Mouse (Mus musculus) MEL (cell line): ENCODE data around the gene Gstp2. TPM values are rescaled to one million over a fixed set of nuclear protein-coding genes. Genes with fewer than 3 reads are reported as not detected.

ENCODE experiments used
- DNase-seq: peaks from one replicate; pipeline ENCODE4 v3.0.0; 2011; ENCODE audit warnings: low read depth, low spot score
- H3K27ac ChIP-seq: 2 replicates; pipeline ENCODE4 v1.5.1; 2012; ENCODE audit warnings: low read depth, mild to moderate bottlenecking, control low read depth, low read length, moderate library complexity; ENCODE audit not compliant: control insufficient read depth
- H3K27me3 ChIP-seq, 2 experiments: fragments of 150-350 bp in 1 of 2; sonication (generic) in 1 of 2; 2 replicates each; pipeline ENCODE4 v1.6.1; 2012; ENCODE audit warnings: low read length in 2 of 2, mild to moderate bottlenecking in 2 of 2, improper control_type of control experiment in 1 of 2, moderate library complexity in 1 of 2; ENCODE audit not compliant: insufficient read depth in 2 of 2, control insufficient read depth in 1 of 2
- H3K36me3 ChIP-seq, 2 experiments: 2 replicates each; pipeline ENCODE4 v1.6.1; 2012 to 2014; ENCODE audit warnings: low read length in 2 of 2, improper control_type of control experiment in 1 of 2, inconsistent platforms in 1 of 2, mild to moderate bottlenecking in 1 of 2; ENCODE audit not compliant: insufficient read depth in 2 of 2, control insufficient read depth in 1 of 2
- H3K4me1 ChIP-seq, 2 experiments: fragments of 150-350 bp in 1 of 2; sonication (generic) in 1 of 2; 2 replicates each; pipeline ENCODE4 v1.6.1; 2012; ENCODE audit warnings: low read length in 2 of 2, improper control_type of control experiment in 1 of 2, mild to moderate bottlenecking in 1 of 2; ENCODE audit not compliant: insufficient read depth in 2 of 2, control insufficient read depth in 1 of 2
- H3K4me3 ChIP-seq, 2 experiments: fragments of 150-350 bp in 1 of 2; sonication (generic) in 1 of 2; 2 replicates each; pipeline ENCODE4 v1.5.1; 2012; ENCODE audit warnings: low read depth in 2 of 2, low read length in 2 of 2, mild to moderate bottlenecking in 2 of 2, moderate library complexity in 2 of 2, control low read depth in 1 of 2, improper control_type of control experiment in 1 of 2; ENCODE audit not compliant: control insufficient read depth in 1 of 2, insufficient read depth in 1 of 2
- H3K79me2 ChIP-seq: 2 replicates; pipeline ENCODE4 v1.6.1; 2012; ENCODE audit warnings: mild to moderate bottlenecking, low read length, moderate library complexity; ENCODE audit not compliant: control insufficient read depth, poor library complexity, insufficient read depth
- H3K9ac ChIP-seq: 2 replicates; pipeline ENCODE4 v1.6.1; 2012; ENCODE audit warnings: low read depth, mild to moderate bottlenecking, control low read depth, low read length, moderate library complexity; ENCODE audit not compliant: control insufficient read depth, poor library complexity, severe bottlenecking
- H3K9me3 ChIP-seq: fragments of 150-350 bp; sonication (generic); replicated peaks from 2 replicates; pipeline ENCODE4 v1.6.1; 2012; ENCODE audit warnings: mild to moderate bottlenecking, low read length, improper control_type of control experiment, moderate library complexity; ENCODE audit not compliant: insufficient read depth
- BHLHE40 ChIP-seq: IDR thresholded peaks from 2 replicates; pipeline ENCODE4 v1.6.1; 2012; ENCODE audit warnings: low read depth, mild to moderate bottlenecking, inconsistent platforms, low read length, improper control_type of control experiment, borderline replicate concordance
- CHD1 ChIP-seq: IDR thresholded peaks from 2 replicates; pipeline ENCODE4 v1.6.1; 2012; ENCODE audit warnings: low read depth, mild to moderate bottlenecking, inconsistent platforms, low read length, improper control_type of control experiment
- EP300 ChIP-seq, 2 experiments: IDR thresholded peaks; 2 replicates each; pipeline ENCODE4 v1.6.1; 2011; ENCODE audit warnings: improper control_type of control experiment in 2 of 2, low read length in 2 of 2, low read depth in 1 of 2, mild to moderate bottlenecking in 1 of 2
- ETS1 ChIP-seq: IDR thresholded peaks from 2 replicates; pipeline ENCODE4 v1.6.1; 2012; ENCODE audit warnings: low read depth, mild to moderate bottlenecking, inconsistent platforms, low read length, improper control_type of control experiment, moderate library complexity
- HCFC1 ChIP-seq: IDR thresholded peaks from 2 replicates; pipeline ENCODE4 v1.6.1; 2012; ENCODE audit warnings: low read depth, mild to moderate bottlenecking, inconsistent platforms, low read length, improper control_type of control experiment, moderate library complexity
- JUND ChIP-seq: IDR thresholded peaks from 2 replicates; pipeline ENCODE4 v1.6.1; 2011; ENCODE audit warnings: low read depth, mild to moderate bottlenecking, improper control_type of control experiment, low read length
- KAT2A ChIP-seq: conservative IDR thresholded peaks from 2 replicates; pipeline ENCODE4 v1.6.1; 2012; ENCODE audit warnings: low read depth, low read length, improper control_type of control experiment, inconsistent platforms
- MAFK ChIP-seq: IDR thresholded peaks from 2 replicates; pipeline ENCODE4 v1.6.1; 2011; ENCODE audit warnings: low read depth, mild to moderate bottlenecking, low read length, improper control_type of control experiment, borderline replicate concordance
- MAZ ChIP-seq: IDR thresholded peaks from 2 replicates; pipeline ENCODE4 v1.6.1; 2012; ENCODE audit warnings: low read depth, mild to moderate bottlenecking, inconsistent platforms, low read length, improper control_type of control experiment
- MEF2A ChIP-seq: IDR thresholded peaks from 2 replicates; pipeline ENCODE4 v1.6.1; 2014; ENCODE audit warnings: low read depth, mild to moderate bottlenecking, inconsistent platforms, low read length, improper control_type of control experiment; ENCODE audit not compliant: poor library complexity, insufficient replicate concordance, severe bottlenecking; ENCODE audit errors: extremely low read depth
- MXI1 ChIP-seq: IDR thresholded peaks from 2 replicates; pipeline ENCODE4 v1.6.1; 2011; ENCODE audit warnings: mild to moderate bottlenecking, low read depth, low read length, improper control_type of control experiment
- MYB ChIP-seq: IDR thresholded peaks from 2 replicates; pipeline ENCODE4 v1.6.1; 2011; ENCODE audit warnings: mild to moderate bottlenecking, low read depth, low read length, improper control_type of control experiment
- NELFE ChIP-seq: IDR thresholded peaks from 2 replicates; pipeline ENCODE4 v1.6.1; 2011; ENCODE audit warnings: low read depth, low read length, improper control_type of control experiment
- POLR2AphosphoS5 ChIP-seq: IDR thresholded peaks from 2 replicates; pipeline ENCODE4 v1.6.1; 2012; ENCODE audit warnings: low read depth, borderline replicate concordance, mild to moderate bottlenecking, inconsistent platforms, low read length, moderate library complexity, mixed read lengths
- SMC3 ChIP-seq: IDR thresholded peaks from 2 replicates; pipeline ENCODE4 v1.6.1; 2011; ENCODE audit warnings: low read depth, low read length, improper control_type of control experiment
- TCF12 ChIP-seq: IDR thresholded peaks from 2 replicates; pipeline ENCODE4 v1.6.1; 2014; ENCODE audit warnings: low read depth, mild to moderate bottlenecking, inconsistent platforms, low read length, improper control_type of control experiment, moderate library complexity
- UBTF ChIP-seq: IDR thresholded peaks from 2 replicates; pipeline ENCODE4 v1.6.1; 2012; ENCODE audit warnings: low read depth, mild to moderate bottlenecking, inconsistent platforms, low read length, improper control_type of control experiment, moderate library complexity, borderline replicate concordance; ENCODE audit not compliant: insufficient read depth
- USF1 ChIP-seq: IDR thresholded peaks from 2 replicates; pipeline ENCODE4 v1.6.1; 2014; ENCODE audit warnings: low read depth, mild to moderate bottlenecking, inconsistent platforms, low read length, improper control_type of control experiment, moderate library complexity
- ZC3H11A ChIP-seq: IDR thresholded peaks from 2 replicates; pipeline ENCODE4 v1.6.1; 2012; ENCODE audit warnings: low read depth, mild to moderate bottlenecking, inconsistent platforms, low read length, improper control_type of control experiment
- ZKSCAN1 ChIP-seq: IDR thresholded peaks from 2 replicates; pipeline ENCODE4 v1.6.1; 2012; ENCODE audit warnings: low read depth, mild to moderate bottlenecking, inconsistent platforms, low read length, improper control_type of control experiment, moderate library complexity
- polyA plus RNA-seq, 2 experiments: library from polyadenylated mRNA; stranded (reverse) in 1 of 2; unstranded in 1 of 2; fragments of >175 nt in 1 of 2; fragments of >200 nt in 1 of 2; gene quantifications; 2 replicates each; pipeline versions ENCODE4 v1.2.1 to v1.2.4; 2012; ENCODE audit warnings: low replicate concordance in 2 of 2, low read depth in 1 of 2; ENCODE audit not compliant: insufficient read length in 2 of 2, insufficient read depth in 1 of 2, missing spikeins in 1 of 2
- total RNA-seq: library from RNA; depleted of rRNA; stranded (reverse); fragments of 300-350 nt; gene quantifications from 2 replicates; pipeline ENCODE4 v1.2.3, GENCODE M21; 2012

The Gstp2 gene
- total and polyA plus RNA-seq, 3 experiments: 0.65 to 7.4 TPM; not detected in 1

GRCm38 (mm10) chr19:4003641-4004040 is 42.2 kb downstream of the Gstp2 start:
- Histone ChIP-seq H3K9ac (no peak overlapping the region), H3K27me3 (no peaks in the 10 kb centered on the region)

GRCm38 (mm10) chr19:4003112-4003511 is 42.7 kb downstream of the Gstp2 start, which contains the start of gene Doc2g:
Gene Doc2g (plus strand): TSS chr19:4003313.
- TF ChIP-seq POLR2AphosphoS5 (0 out of 2 replicates have a peak, but pooled peaks have one; percentile 6), SMC3 (no peak)
- Histone ChIP-seq H3K27ac (no peak within 1 kb of the TSS), H3K4me1 (peaks cover 0 to 15% of the 10 kb centered on the region in 2 experiments; a peak in 2 of 4 replicates), H3K9ac (no peak within 1 kb of the TSS), H3K36me3 (peaks cover 2 to 6% of the 10 kb centered on the region in 2 experiments; a peak in 3 of 4 replicates), H3K27me3 (no peaks in the 10 kb centered on the region), H3K9me3 (no peaks in the 10 kb centered on the region), H3K4me3 (no peak within 1 kb of the TSS), H3K79me2 (peaks cover 1% of the 10 kb centered on the region; the same call in 1 of the 2 replicates)
- no peak for DNase-seq

More at GRCm38 (mm10) chr19:4003641-4004040, 42.2 kb downstream of the Gstp2 start:
- H3K4me3 ChIP-seq: no peak overlapping the region
- H3K79me2 ChIP-seq: peaks cover 1% of the 10 kb centered on the region; the same call in 1 of the 2 replicates
- DNase-seq: no peak
- H3K9me3 ChIP-seq: no peaks in the 10 kb centered on the region
- H3K27ac ChIP-seq: no peak overlapping the region
- H3K36me3 ChIP-seq: peaks cover 2 to 6% of the 10 kb centered on the region in 2 experiments; a peak in 3 of 4 replicates
- H3K4me1 ChIP-seq: peaks cover 0 to 15% of the 10 kb centered on the region in 2 experiments; a peak in 2 of 4 replicates
- TF ChIP-seq MXI1 (no peak), USF1 (no peak), SMC3 (no peak), JUND (no peak), CHD1 (no peak), MEF2A (no peak), MAZ (no peak), ZC3H11A (no peak), HCFC1 (no peak), BHLHE40 (no peak), TCF12 (no peak), MYB (no peak), EP300 (IDR thresholded peaks at IDR 0.05; ENCODE audit: low read depth in 1 of 2, low read length in 2 of 2) (no peak), ETS1 (no peak), UBTF (no peak), KAT2A (no peak), MAFK (no peak), ZKSCAN1 (no peak), POLR2AphosphoS5 (no peak), NELFE (no peak)
